Comparison of ENCODE assay signal across 1 mouse cellular context in the genomic region with DNA sequence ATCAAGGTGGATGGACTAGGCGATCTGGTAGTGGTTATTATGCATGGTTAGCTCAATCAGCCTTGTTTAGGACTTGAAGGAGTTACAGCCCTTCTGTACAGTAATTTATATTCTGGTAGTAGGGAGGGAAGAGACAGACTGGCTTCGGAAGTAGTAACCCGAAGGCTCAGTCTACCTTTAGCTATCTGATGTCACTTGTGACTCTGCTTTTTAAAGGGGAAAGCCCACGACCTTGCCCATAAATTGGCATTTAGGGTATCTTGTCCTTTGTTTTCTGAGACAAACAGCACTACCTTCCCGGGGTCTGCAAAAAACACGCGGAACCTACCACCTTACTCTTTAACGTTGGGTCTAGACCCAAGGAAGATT.
TF ChIP-seq lines count a peak whose summit lies in the region.

No protein-coding gene starts in this region.

TF ChIP-seq in CH12.LX, 34 proteins besides CTCF, POLR2A, EP300 and RAD21:
- no peak for TF ChIP-seq NRF1 (IDR thresholded peaks at IDR 0.05; ENCODE audit: low read depth, low read length)
- TF ChIP-seq MAZ (IDR thresholded peaks at IDR 0.05; ENCODE audit: low read depth, low read length) = no peak
- no peak for TF ChIP-seq HCFC1 (IDR thresholded peaks at IDR 0.05; ENCODE audit: low read depth, low read length)
- no peak for TF ChIP-seq CHD2 (IDR thresholded peaks at IDR 0.05; ENCODE audit: low read length)
- no peak for TF ChIP-seq IRF4 (IDR thresholded peaks at IDR 0.05; ENCODE audit: low read depth, low read length)
- TF ChIP-seq GABPA (IDR thresholded peaks at IDR 0.05; ENCODE audit: insufficient replicate concordance, low read depth, low read length) = no peak
- TF ChIP-seq USF1 (IDR thresholded peaks at IDR 0.05; ENCODE audit: low read depth, low read length) = no peak
- no peak for TF ChIP-seq TCF12 (IDR thresholded peaks at IDR 0.05; ENCODE audit: low read depth, low read length)
- TF ChIP-seq UBTF (IDR thresholded peaks at IDR 0.05; ENCODE audit: low read depth, low read length) = no peak
- no peak for TF ChIP-seq USF2 (conservative IDR thresholded peaks at IDR 0.05; ENCODE audit: low read depth, low read length)
- TF ChIP-seq ETS1 (conservative IDR thresholded peaks at IDR 0.05; ENCODE audit: low read depth, low read length) = no peak
- no peak for TF ChIP-seq ZNF384 (IDR thresholded peaks at IDR 0.05; ENCODE audit: low read depth, low read length)
- TF ChIP-seq JUN (IDR thresholded peaks at IDR 0.05; ENCODE audit: insufficient read depth, low read depth, low read length) = no peak
- TF ChIP-seq CHD1 (IDR thresholded peaks at IDR 0.05; ENCODE audit: low read depth, low read length) = no peak
- TF ChIP-seq POLR2AphosphoS2 (IDR thresholded peaks at IDR 0.05; ENCODE audit: low read depth, low read length) = no peak
- TF ChIP-seq ZKSCAN1 (IDR thresholded peaks at IDR 0.05; ENCODE audit: borderline replicate concordance, low read depth, low read length) = no peak
- TF ChIP-seq PAX5 (IDR thresholded peaks at IDR 0.05; ENCODE audit: low read length) = no peak
- TF ChIP-seq MAFK (IDR thresholded peaks at IDR 0.05; ENCODE audit: insufficient replicate concordance, low read length) = no peak
- TF ChIP-seq RCOR1 (conservative IDR thresholded peaks at IDR 0.05; ENCODE audit: low read depth, low read length) = no peak
